Mouse (Mus musculus): Measurements from ENCODE around the gene Atxn1. TPM values are rescaled to one million over a fixed set of nuclear protein-coding genes. Genes with fewer than 3 reads are reported as not detected.

The Atxn1 gene
- total and polyA plus RNA-seq, 3 experiments: 8.0 to 13.1 (median 9.7) TPM

DNA sequence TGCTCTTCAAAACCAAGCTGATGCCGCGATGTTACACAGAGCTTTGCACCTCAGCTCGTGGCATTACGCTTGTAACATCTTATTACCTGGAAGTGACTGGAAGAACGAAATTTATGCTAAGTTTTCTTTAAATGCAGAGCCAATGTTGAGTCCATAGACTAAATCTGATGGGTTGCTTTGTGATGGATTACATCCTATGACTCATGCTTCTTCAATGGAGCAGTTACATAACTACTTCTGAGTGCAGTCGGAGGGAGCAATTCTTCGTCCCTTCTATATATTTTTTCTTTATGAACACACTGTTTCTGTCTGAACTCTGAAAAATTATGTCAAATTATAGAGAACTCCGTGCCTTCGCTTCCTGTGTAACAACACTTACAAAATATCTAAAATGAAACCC lies 28.1 kb upstream of the Atxn1 start:
- dilution Hi-C loops (cut with MboI; ENCODE audit: extremely low pct_ligation_motif_present, extremely low pct_unique_long_range_greater_than_20kb, low sequenced_read_pairs) (no loop called here), in situ Hi-C loops (cut with MboI; ENCODE audit: low pct_ligation_motif_present, low pct_unique_long_range_greater_than_20kb, low sequenced_read_pairs) (no loop called here)
- no peak for DNase-seq (ENCODE audit: extremely low read depth)
- no peaks in the 10 kb centered on the region for H3K36me3 ChIP-seq (replicated peaks in 1 of 2; ENCODE audit: control insufficient read depth in 1 of 2, insufficient read depth in 1 of 2, low read length in 1 of 2)
- no peaks in the 10 kb centered on the region for H3K9me3 ChIP-seq (replicated peaks; ENCODE audit: low read length)
- H3K4me3 ChIP-seq (replicated peaks in 1 of 3; ENCODE audit: low read depth in 2 of 3, low read length in 2 of 3, poor library complexity in 1 of 3): no peak overlapping the region
- H3K4me1 ChIP-seq (ENCODE audit: control insufficient read depth in 1 of 2, insufficient read depth in 2 of 2): peaks cover 7 to 14% of the 10 kb centered on the region in 2 experiments; a peak in 3 of 4 replicates
- H3K27me3 ChIP-seq (replicated peaks): no peaks in the 10 kb centered on the region
- H3K4me2 ChIP-seq (ENCODE audit: insufficient read depth, low read depth, poor library complexity, severe bottlenecking): no peak overlapping the region
- no peak overlapping the region for H3K9ac ChIP-seq (ENCODE audit: insufficient read depth, low read depth)
- TF ChIP-seq ELF1 (IDR thresholded peaks at IDR 0.05; ENCODE audit: low read depth, low read length) (no peak), ZKSCAN1 (IDR thresholded peaks at IDR 0.05; ENCODE audit: borderline replicate concordance, low read depth, low read length) (no peak), TCF12 (IDR thresholded peaks at IDR 0.05; ENCODE audit: low read depth, low read length) (no peak)
- no peak overlapping the region for H3K27ac ChIP-seq (ENCODE audit: insufficient read depth, low read depth)
- no peaks in the 10 kb centered on the region for H3K79me2 ChIP-seq (replicated peaks; ENCODE audit: control insufficient read depth, extremely low read depth, insufficient read depth, poor library complexity, severe bottlenecking)

DNA sequence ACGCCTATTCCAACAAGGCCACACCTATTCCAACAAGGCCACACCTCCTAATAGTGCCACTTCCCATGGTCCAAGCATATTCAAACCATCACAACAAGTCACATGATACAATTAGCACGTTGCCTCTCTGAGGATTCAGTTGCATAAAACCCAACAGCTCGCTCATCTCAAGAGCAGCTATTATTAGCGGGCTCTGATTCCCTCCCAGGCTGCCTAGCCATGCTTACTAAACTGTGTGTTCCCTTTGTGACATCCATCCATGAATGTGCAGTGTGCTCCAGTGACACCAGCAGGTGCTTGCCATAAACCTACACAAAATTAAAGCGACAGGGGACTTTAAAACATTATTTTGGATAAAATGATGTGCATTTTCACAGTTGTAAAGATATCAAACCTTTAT lies 25.7 kb upstream of the Atxn1 start:
- no peak overlapping the region for H3K27ac ChIP-seq (ENCODE audit: insufficient read depth, low read depth)
- H3K4me3 ChIP-seq (replicated peaks in 1 of 3; ENCODE audit: low read depth in 2 of 3, low read length in 2 of 3, poor library complexity in 1 of 3): no peak overlapping the region
- no peaks in the 10 kb centered on the region for H3K36me3 ChIP-seq (replicated peaks in 1 of 2; ENCODE audit: control insufficient read depth in 1 of 2, insufficient read depth in 1 of 2, low read length in 1 of 2)
- TF ChIP-seq USF1 (IDR thresholded peaks at IDR 0.05; ENCODE audit: low read depth, low read length) (no peak), CHD1 (IDR thresholded peaks at IDR 0.05; ENCODE audit: low read depth, low read length) (no peak), USF2 (conservative IDR thresholded peaks at IDR 0.05; ENCODE audit: low read depth, low read length) (no peak), RCOR1 (conservative IDR thresholded peaks at IDR 0.05; ENCODE audit: low read depth, low read length) (no peak), MEF2A (IDR thresholded peaks at IDR 0.05; ENCODE audit: borderline replicate concordance, low read depth, low read length) (no peak), GABPA (IDR thresholded peaks at IDR 0.05; ENCODE audit: insufficient replicate concordance, low read depth, low read length) (no peak), SMC3 (IDR thresholded peaks at IDR 0.05; ENCODE audit: low read depth, low read length) (no peak), SIN3A (IDR thresholded peaks at IDR 0.05; ENCODE audit: low read length) (no peak), NELFE (IDR thresholded peaks at IDR 0.05; ENCODE audit: low read depth, low read length) (no peak), ZMIZ1 (IDR thresholded peaks at IDR 0.05; ENCODE audit: low read depth, low read length) (no peak), ZC3H11A (IDR thresholded peaks at IDR 0.05; ENCODE audit: low read depth, low read length) (no peak), E2F4 (IDR thresholded peaks at IDR 0.05; ENCODE audit: insufficient replicate concordance, low read depth, low read length) (no peak), HCFC1 (IDR thresholded peaks at IDR 0.05; ENCODE audit: low read depth, low read length) (no peak), TBP (conservative IDR thresholded peaks at IDR 0.05; ENCODE audit: low read depth, low read length) (no peak), PAX5 (IDR thresholded peaks at IDR 0.05; ENCODE audit: low read length) (no peak), IRF4 (IDR thresholded peaks at IDR 0.05; ENCODE audit: low read depth, low read length) (no peak), KAT2A (IDR thresholded peaks at IDR 0.05; ENCODE audit: insufficient replicate concordance, low read length) (no peak)
- DNase-seq (ENCODE audit: extremely low read depth): no peak
- H3K27me3 ChIP-seq (replicated peaks): no peaks in the 10 kb centered on the region
- peaks cover 4 to 7% of the 10 kb centered on the region in 2 experiments; a peak in 2 of 4 replicates for H3K4me1 ChIP-seq (ENCODE audit: control insufficient read depth in 1 of 2, insufficient read depth in 2 of 2)
- dilution Hi-C loops (cut with MboI; ENCODE audit: extremely low pct_ligation_motif_present, extremely low pct_unique_long_range_greater_than_20kb, low sequenced_read_pairs): no loop called here
- no peaks in the 10 kb centered on the region for H3K79me2 ChIP-seq (replicated peaks; ENCODE audit: control insufficient read depth, extremely low read depth, insufficient read depth, poor library complexity, severe bottlenecking)
- no peak overlapping the region for H3K9ac ChIP-seq (ENCODE audit: insufficient read depth, low read depth)
- no peaks in the 10 kb centered on the region for H3K9me3 ChIP-seq (replicated peaks; ENCODE audit: low read length)
- in situ Hi-C loops (cut with MboI; ENCODE audit: low pct_ligation_motif_present, low pct_unique_long_range_greater_than_20kb, low sequenced_read_pairs): no loop called here
- H3K4me2 ChIP-seq (ENCODE audit: insufficient read depth, low read depth, poor library complexity, severe bottlenecking): no peak overlapping the region
